Mouse (Mus musculus) c-Kit-negative CD71-positive TER-119-positive erythroid progenitor cells, embryonic 14.5 days (primary cell): ENCODE measurements around the gene Dlk1.

Source experiments
- DNase-seq: peaks from one replicate; pipeline ENCODE4 v3.0.0-alpha.2; 2013; ENCODE audit warnings: low read depth, low spot score

Gene Dlk1

GRCm38 (mm10) chr12:109452592-109452991 is at the start of gene Dlk1:
Gene Dlk1 (plus strand): TSS chr12:109452823.
- DNase-seq: no peak

GRCm38 (mm10) chr12:109402943-109403342 is 49.7 kb upstream of the Dlk1 start:
- DNase-seq: no peak

- no peak for DNase-seq
Observed at GRCm38 (mm10) chr12:109403752-109404151, 48.9 kb upstream of the Dlk1 start.

DNA sequence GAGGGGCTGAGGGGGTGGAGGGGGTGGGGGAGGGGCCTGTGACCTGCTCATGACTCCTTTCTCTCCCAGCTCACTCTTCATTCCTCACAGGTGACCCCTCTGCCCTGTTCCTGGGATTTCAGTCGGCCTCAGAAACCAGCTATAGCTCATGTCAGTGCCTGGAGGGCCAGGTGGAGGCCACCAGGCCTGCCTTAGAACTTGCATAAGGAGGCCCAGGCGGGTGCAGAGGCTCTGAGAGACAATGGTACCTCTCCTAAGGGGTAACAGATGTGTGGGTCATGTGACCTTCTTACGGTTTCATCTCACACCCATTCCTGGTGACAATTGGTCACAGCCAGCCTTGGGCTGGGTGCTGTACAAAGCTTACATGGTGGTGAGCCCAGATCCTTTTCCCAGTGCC is 46.6 kb upstream of the Dlk1 start:
- DNase-seq: no peak

DNA sequence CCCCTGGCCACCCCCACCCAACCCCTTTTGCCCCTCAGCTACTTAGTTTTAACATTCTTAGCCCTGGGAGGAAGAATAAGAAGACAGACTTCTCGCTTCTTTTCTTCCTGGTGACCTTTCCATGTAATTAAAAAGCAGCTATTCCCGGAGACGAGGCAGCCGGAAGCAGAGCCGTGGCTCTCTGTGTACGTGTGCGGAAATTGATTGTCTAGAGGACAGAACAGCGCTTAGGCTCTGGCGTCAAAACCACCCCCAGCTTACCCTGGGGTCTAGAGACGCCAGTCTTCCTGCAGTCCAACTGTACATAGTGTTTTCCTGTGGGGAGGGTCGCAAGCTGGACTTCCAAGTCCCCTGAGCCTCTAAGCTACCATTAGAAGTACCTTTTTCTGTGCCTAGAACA is 41.9 kb upstream of the Dlk1 start:
- no peak for DNase-seq

DNA sequence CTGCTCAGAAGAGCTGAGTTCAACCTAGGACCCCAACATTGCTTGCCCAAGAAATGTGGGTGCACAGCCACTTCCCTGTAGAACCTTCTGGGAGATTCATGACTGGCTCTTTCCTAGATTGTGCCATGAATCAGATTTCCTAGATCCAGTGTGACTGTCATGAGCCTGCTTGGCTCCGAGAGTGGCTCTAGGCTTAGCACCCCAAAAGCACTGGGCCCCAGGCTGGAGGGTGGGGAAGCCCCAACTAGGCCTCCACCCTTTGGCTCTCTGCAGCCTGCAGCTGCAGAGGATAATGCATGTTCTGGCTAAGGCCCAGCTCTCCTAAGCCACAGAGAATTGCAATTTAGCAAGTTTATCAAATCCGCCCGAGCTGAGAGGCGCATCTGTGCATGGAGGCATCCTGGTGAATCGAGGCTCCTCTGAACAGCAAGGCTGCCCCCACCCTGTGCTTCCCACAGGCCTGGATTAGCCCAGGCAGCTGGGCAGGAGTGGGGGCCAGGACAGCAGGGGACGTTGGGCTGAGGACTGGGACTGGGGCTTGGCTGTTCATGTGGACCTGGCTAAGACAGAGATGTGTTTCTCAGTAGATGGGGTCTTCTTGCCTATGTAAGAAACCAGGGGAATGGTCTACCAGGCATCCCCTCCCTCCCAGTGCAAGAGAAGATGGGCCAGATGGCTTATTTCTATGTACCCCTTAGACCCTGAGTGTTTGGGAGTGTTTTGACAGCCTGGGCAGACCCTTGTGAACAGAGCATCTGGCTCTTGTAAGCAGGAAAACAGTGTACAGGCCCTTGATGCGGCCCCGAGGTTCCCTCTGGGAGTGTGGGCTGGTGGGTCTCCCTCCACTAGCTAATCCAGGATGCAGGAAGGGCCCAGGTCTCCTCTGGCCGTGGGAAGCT is 41.2 kb upstream of the Dlk1 start:
- no peak for DNase-seq

DNA sequence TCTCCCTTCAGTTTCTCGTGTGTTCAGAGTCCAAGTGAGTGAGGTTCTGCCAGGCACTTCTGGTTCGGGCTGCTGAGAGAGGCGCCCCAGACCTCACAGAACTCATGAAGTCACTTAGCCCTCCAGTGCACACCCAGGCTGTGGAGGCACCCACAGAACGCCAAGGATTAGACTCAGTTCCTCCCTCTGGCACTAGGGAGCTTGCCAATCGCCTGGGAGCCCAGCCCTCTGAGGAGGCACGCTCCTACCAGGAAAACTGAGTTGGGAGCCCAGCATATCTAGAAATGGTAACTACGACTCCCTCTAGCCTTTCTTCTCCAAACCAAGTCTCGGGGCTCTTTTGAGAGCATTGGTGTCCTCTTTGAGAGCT is 40.6 kb upstream of the Dlk1 start:
- DNase-seq: no peak

DNA sequence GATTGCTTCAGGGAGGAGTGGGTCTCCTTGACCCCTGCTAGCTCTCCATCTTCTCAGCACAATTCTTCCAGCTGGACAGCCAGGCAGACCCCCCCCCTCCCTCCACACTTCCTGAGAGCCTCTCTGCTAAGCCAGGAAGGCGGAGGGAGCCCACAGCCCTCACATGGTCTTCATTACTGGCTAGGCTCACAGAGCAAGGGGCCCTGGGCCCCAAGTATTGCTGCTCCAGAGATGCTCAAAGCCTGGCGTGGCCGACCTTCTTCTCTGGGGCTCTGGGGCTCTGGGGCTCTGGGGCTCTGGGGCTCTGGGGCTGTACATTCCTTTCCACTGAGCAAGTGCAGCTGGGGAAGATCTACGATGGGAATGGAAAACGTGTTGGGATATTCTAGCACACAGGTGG is 39.9 kb upstream of the Dlk1 start:
- no peak for DNase-seq

- no peak for DNase-seq
Observed at GRCm38 (mm10) chr12:109413321-109413720, 39.3 kb upstream of the Dlk1 start.

GRCm38 (mm10) chr12:109416681-109417080 is 35.9 kb upstream of the Dlk1 start:
- no peak for DNase-seq

GRCm38 (mm10) chr12:109417476-109418201 is 35.0 kb upstream of the Dlk1 start:
- no peak for DNase-seq

GRCm38 (mm10) chr12:109420006-109420405 is 32.6 kb upstream of the Dlk1 start:
- no peak for DNase-seq

- DNase-seq: no peak
Observed at GRCm38 (mm10) chr12:109423163-109423562, 29.5 kb upstream of the Dlk1 start.

- no peak for DNase-seq
Observed at GRCm38 (mm10) chr12:109423716-109424429, 28.8 kb upstream of the Dlk1 start.

GRCm38 (mm10) chr12:109424753-109425332 is 27.8 kb upstream of the Dlk1 start:
- DNase-seq: no peak

DNA sequence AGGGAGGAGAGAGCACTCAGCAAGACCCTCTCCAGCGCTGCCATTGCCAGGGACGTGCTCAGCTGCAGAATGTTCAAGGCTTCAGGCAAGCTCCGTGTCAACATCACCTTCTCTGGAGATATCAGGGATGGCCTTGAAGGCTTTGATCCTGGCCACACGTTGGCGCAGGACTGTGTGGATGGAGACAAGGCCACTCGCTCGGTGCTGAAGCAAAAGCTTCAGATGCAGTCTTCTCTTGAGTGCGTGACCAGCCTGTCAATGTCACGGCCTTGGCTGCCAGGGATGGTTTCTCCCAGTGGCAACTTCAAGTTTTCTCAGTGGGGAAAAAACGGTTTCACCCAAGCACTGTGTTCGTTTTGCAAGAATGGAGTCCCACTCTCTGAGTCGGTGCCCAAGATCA is 26.6 kb upstream of the Dlk1 start:
- no peak for DNase-seq

DNA sequence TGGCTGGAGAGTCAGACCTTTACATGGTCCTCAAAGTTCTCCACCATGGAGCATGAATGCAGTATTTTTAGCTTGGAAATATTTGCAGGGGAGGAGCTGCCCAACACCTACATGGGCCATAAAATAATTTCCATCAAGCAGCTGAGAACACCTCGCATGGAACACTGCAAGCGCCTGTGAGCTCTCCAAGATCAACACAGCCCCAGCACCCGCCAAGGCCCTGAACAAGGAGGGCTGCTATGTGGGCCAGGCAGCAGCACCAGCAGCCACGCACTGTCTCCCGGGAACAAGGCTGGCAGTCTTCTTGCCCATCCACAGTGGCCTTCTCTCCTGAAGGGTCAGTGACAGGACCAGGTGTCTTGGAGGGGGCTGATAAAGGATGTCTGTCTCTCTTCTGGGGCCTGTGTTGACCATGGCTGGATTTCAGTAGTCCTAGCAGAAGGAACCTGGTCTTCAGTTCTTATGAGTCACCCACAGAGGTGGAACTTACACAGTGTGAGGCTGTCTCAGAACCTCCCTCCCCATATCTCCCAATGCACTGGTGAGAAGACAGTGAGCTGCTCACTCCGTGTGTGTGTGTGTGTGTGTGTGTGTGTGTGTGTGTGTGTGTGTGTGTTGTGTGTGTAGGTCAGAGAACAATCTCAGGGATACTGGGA is 20.0 kb upstream of the Dlk1 start:
- no peak for DNase-seq

DNA sequence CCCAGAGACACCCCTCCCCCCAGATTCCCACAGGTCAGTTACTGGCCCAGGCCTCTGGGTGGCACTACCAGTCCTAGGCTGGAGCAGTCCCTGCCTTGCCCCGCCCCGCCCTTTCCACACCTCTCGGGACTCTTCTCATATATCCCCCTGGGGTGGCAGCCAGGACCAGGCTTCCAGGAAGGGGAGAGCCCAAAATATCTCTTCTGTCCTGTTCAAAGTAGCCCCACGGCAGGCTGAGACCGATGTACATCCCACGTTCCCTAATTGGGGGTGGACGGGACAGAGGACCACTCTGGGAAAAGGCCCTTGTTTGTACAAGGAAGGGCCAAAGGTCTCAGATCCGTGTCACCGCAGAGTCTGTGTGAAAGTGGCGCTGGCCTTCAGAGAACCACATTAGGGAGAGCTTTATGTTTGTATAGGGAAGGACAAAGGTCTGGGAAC is 16.2 kb upstream of the Dlk1 start:
- DNase-seq: no peak

- DNase-seq: no peak
Observed at GRCm38 (mm10) chr12:109436852-109437251, 15.8 kb upstream of the Dlk1 start.

DNA sequence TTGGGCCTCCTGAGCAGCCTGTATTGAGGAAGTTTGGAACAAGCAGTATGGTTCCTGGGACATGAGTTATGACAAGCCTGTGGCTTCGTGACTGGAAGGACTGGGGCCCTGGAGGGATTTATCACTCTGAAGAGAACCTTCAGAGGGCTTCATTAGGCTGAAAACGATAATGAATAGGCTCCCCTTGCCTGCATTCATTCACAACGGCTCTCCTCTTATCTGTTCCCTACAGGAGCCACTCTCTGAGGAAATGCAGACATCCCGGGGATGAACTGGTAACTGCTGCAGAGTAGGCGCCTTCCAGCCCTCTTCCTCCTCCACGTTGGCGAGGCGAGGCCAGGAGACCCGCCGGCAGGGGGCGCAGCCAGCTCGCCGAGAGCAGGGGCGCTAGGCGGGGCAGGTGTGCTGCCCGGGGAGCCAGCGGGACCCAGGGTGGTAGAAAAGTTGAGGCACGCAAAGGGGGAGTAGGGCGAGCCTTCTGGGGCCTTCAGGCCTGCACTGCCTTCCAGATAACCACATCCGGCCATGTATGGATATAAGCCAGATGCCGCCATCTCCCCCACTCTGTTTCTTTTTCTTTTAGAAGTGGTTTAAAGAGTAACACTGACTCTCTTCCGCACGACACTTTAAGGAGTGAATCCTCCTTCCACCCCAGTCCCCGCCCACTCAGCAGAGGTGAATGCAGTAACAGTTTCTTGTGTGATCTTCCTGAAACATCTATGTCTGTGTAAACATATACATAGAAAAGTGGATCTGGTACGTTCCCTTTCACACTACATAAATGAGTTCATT is 14.9 kb upstream of the Dlk1 start:
- DNase-seq: peak; percentile 13

GRCm38 (mm10) chr12:109438383-109438782 is 14.2 kb upstream of the Dlk1 start:
- no peak for DNase-seq
